Mouse (Mus musculus) gastrocnemius, postnatal 14 days (tissue): ENCODE measurements around the gene Mlkl. TPM values are rescaled to one million over a fixed set of nuclear protein-coding genes. Genes with fewer than 3 reads are reported as not detected.

Source experiments
- DNase-seq: peaks from one replicate; pipeline ENCODE4 v3.0.0; 2021; ENCODE audit warnings: mixed read lengths
- intact Hi-C: fragments of 180-260 bp; cut with DNase I; formaldehyde crosslinking; loops from one replicate; pipeline ENCODE4 v1.15.1; 2025; ENCODE audit warnings: low total_unique reads
- total RNA-seq, 2 experiments: library from RNA; stranded (reverse); gene quantifications; 2 replicates each; pipeline ENCODE4 v1.2.3; 2021

The Mlkl gene
- total RNA-seq, 2 experiments from 2014 or later, result 1.1 to 1.5 TPM

- no peak for DNase-seq
- intact Hi-C loops, result no loop called here
Observed at GRCm38 (mm10) chr8:111264693-111265220, 73.2 kb downstream of the Mlkl start.

GRCm38 (mm10) chr8:111261981-111262381 lies 76.0 kb downstream of the Mlkl start:
- DNase-seq, result no peak
- intact Hi-C loops, result no loop called here

Other genes starting within 250 kb of the Mlkl start
- gene Clec18a, start 245.8 kb downstream of the Mlkl start, total RNA-seq, result under 1 TPM; 0.53 to 0.96 TPM
- 10 to 100 TPM; 65.9 to 84.2 TPM for gene Pdpr, start 243.5 kb downstream of the Mlkl start, total RNA-seq
- gene Glg1, start 79.0 kb downstream of the Mlkl start, total RNA-seq, result 10 to 100 TPM; 47.3 to 51.4 TPM
- gene Rfwd3, start 38.0 kb downstream of the Mlkl start, total RNA-seq, result 1 to 10 TPM; 6.1 to 6.9 TPM
- gene Fa2h, start 55.6 kb upstream of the Mlkl start, total RNA-seq, result 1 to 10 TPM; 1.5 to 7.6 TPM
- 1 to 10 TPM; 8.2 to 9.9 TPM for gene Wdr59, start 183.9 kb upstream of the Mlkl start, total RNA-seq
- gene Znrf1, start 197.9 kb upstream of the Mlkl start, total RNA-seq, result 10 to 100 TPM; 46.3 to 47.2 TPM